Mouse (Mus musculus): ENCODE results near the gene Spaca4. TPM values are rescaled to one million over a fixed set of nuclear protein-coding genes. Genes with fewer than 3 reads are reported as not detected.

The Spaca4 gene
- total RNA-seq, 2 experiments from 2014 or later = not detected

DNA sequence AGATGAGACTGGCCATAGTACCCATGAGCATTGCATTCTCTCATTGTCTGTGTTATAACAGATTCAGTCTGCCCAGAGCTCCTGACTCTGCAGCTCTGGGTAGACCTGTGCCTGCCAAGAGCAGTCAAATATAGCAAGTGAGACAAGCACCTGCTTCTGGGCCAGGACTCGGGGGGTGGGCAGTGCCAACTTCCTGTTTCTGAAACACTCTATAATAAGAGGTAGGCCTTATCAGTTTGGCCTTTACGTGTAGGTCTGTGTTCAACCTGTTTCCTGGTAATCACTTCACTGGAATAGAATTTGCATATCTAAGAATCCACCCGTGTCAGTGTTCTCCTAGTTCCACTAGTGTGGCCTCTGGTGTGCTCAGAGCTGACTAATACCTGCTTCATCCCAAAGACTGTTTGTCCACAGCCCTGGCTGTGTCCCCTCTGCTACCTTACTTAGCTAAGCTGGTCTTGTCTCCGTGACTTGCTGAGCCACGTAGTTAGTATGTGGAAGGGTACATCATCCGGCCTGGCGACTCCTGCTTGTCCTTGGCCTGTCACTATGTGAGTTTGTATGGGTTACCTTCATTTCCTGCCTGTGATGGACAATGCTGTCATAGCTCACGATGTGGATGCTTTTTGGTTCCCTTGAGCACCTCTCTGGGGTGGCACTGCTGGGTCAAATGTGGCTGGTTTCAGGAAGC lies 44.4 kb downstream of the Spaca4 start:
- intact Hi-C loops (cut with DNase I) = loop anchor here (5.0 kb wide), 1 partner anchor 84 kb away; no protein-coding TSS in a partner anchor
- no peak for DNase-seq (ENCODE audit: low spot score in 2 of 2)

DNA sequence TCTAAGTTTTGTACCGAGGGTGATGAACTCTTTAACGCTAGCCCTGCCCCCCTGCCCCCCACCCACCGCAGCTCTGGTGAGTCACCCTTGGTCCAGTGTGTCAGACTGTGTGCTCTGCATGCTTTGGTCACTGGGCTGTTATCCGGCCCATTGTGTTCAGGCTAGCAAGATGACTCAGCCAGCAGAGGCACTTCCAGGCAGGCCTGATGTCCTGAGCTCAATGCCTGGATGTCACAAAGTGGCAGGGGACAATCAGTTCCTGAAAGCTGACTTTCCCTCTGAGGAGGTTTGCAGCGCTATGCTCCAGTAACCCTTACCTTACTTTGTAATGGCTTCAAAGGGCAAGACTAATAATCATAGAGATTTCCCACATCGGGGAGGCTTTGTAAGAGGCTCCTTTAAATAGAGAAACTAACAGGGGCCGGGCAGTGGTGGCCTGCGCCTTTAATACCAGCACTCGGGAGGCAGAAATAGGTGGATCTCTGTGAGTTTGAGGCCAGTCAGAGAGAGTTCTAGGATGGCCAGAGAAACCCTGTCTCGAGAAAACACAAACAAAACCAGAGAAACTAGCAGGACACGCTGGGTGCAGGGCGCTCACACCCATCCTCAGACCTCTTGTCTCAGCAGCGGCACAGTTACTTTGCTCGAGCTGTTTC lies 45.5 kb downstream of the Spaca4 start:
- intact Hi-C loops (cut with DNase I) = loop anchor here (5.0 kb wide), 1 partner anchor 83 kb away; no protein-coding TSS in a partner anchor
- DNase-seq (ENCODE audit: low spot score in 2 of 2) = no peak

DNA sequence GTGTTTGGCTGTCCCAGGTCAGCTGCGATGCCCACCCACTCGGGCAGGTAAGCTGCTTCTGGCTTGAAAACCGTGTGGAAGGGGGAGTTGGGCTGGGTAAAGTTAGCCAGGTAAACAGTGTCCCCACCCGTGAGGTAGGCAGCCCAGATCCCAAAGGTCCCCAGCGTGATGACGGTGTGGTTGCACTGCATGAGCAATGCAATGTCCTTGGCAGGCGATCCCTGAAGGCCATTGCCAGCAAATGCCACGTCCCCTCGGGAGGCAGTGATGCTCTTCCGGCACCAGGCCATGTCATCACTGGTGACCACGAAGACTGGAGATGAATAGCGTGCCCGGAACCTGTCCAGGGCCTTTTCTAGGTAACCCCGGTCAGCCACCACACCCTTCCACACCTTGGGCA lies 47.1 kb downstream of the Spaca4 start:
- intact Hi-C loops (cut with DNase I) = no loop called here
- DNase-seq (ENCODE audit: low spot score in 2 of 2) = no peak

DNA sequence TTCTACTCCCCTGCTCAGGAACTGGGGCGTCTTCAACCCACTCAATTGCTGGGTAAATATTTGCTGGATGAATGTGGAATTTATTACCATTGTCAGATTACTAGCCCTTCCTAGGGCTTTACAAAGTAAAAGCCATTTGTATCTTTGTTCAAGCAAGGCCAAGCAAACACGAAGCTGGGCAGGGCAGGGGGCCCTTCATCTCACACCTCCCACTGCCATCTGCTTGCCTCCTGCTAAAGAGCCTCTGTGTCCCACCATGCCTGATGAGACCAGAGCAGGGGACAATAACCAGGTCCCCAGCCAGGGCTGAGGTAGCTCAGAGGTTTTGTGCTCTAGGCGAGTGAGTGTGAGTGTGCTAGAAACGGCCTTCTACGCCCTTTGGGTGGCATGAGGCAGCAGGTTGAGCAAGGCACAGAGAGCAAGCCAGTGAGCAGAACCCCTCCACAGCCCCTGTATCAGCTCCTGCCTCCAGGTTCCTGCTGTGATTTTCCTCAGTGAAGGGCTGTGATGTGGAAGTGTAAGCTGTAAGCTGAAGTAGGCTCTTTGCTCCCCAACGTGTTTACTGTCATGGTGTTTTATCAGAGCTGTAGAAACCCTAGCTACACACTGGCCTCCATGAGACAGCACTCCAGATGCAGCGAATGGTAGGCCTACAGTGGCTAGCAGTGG lies 47.9 kb downstream of the Spaca4 start:
- no peak for DNase-seq (ENCODE audit: low spot score in 2 of 2)
- intact Hi-C loops (cut with DNase I) = no loop called here

Other genes starting within 250 kb of the Spaca4 start
- not detected for gene Tulp2, start 243.9 kb downstream of the Spaca4 start, total RNA-seq (2021)
- gene Gm45808, start 239.0 kb downstream of the Spaca4 start, total RNA-seq (2021) = 1 to 10 TPM in 1 of 2 experiments, under 1 TPM in 1; 0.88 to 1.7 TPM
- gene Dhdh, start 237.0 kb downstream of the Spaca4 start, total RNA-seq (2021) = 1 to 10 TPM; 2.8 to 2.9 TPM
- gene Nucb1, start 215.4 kb downstream of the Spaca4 start, total RNA-seq (2021) = 100 to 1,000 TPM; 109 to 110 TPM
- gene Ppp1r15a, start 199.5 kb downstream of the Spaca4 start, total RNA-seq (2021) = 10 to 100 TPM; 24.2 to 33.3 TPM
- 1 to 10 TPM; 1.0 to 2.4 TPM for gene Plekha4, start 199.5 kb downstream of the Spaca4 start, total RNA-seq (2021)
- gene Hsd17b14, start 170.9 kb downstream of the Spaca4 start, total RNA-seq (2021) = not detected
- 10 to 100 TPM; 22.6 to 25.2 TPM for gene Bcat2, start 155.7 kb downstream of the Spaca4 start, total RNA-seq (2021)
- not detected for gene Fgf21, start 110.3 kb downstream of the Spaca4 start, total RNA-seq (2021)
- not detected for gene Fut1, start 108.5 kb downstream of the Spaca4 start, total RNA-seq (2021)
- gene Izumo1, start 104.0 kb downstream of the Spaca4 start, total RNA-seq (2021) = under 1 TPM in 1 of 2 experiments, not detected in 1; 0.26 TPM
- 10 to 100 TPM; 11.2 to 11.3 TPM for gene Rasip1, start 98.3 kb downstream of the Spaca4 start, total RNA-seq (2021)
- 1 to 10 TPM; 2.2 to 2.6 TPM for gene Mamstr, start 85.8 kb downstream of the Spaca4 start, total RNA-seq (2021)
- gene Fut2, start 59.4 kb downstream of the Spaca4 start, total RNA-seq (2021) = under 1 TPM; 0.19 to 0.46 TPM
- gene Ntn5, start 41.8 kb downstream of the Spaca4 start, total RNA-seq (2021) = 1 to 10 TPM in 1 of 2 experiments, under 1 TPM in 1; 0.91 to 1.5 TPM
- gene Sec1, start 31.4 kb downstream of the Spaca4 start, total RNA-seq (2021) = under 1 TPM; 0.20 to 0.30 TPM
- 100 to 1,000 TPM; 168 to 172 TPM for gene Car11, start 26.0 kb downstream of the Spaca4 start, total RNA-seq (2021)
- 10 to 100 TPM; 68.7 to 83.5 TPM for gene Dbp, start 20.7 kb downstream of the Spaca4 start, total RNA-seq (2021)
- 100 to 1,000 TPM; 369 to 389 TPM for gene Rpl18, start 10.4 kb downstream of the Spaca4 start, total RNA-seq (2021)
- 10 to 100 TPM; 28.8 to 32.7 TPM for gene Sphk2, start 7.8 kb downstream of the Spaca4 start, total RNA-seq (2021)
- gene Fam83e, start 4.6 kb downstream of the Spaca4 start, total RNA-seq (2021) = under 1 TPM; 0.24 to 0.34 TPM
- gene Lmtk3, start 57.9 kb upstream of the Spaca4 start, total RNA-seq (2021) = 100 to 1,000 TPM; 261 to 275 TPM
- 10 to 100 TPM in 1 of 2 experiments, 1 to 10 TPM in 1; 10.0 to 13.0 TPM for gene Sult2b1, start 58.9 kb upstream of the Spaca4 start, total RNA-seq (2021)
- gene Cyth2, start 88.8 kb upstream of the Spaca4 start, total RNA-seq (2021) = 100 to 1,000 TPM; 227 to 229 TPM
- gene Kcnj14, start 99.0 kb upstream of the Spaca4 start, total RNA-seq (2021) = 1 to 10 TPM; 1.8 to 1.9 TPM
- gene Grwd1, start 105.1 kb upstream of the Spaca4 start, total RNA-seq (2021) = 10 to 100 TPM; 21.0 to 22.2 TPM
- 10 to 100 TPM; 87.1 to 98.6 TPM for gene Kdelr1, start 147.0 kb upstream of the Spaca4 start, total RNA-seq (2021)
- 10 to 100 TPM; 21.2 to 22.3 TPM for gene Grin2d, start 152.6 kb upstream of the Spaca4 start, total RNA-seq (2021)
- gene Syngr4, start 170.9 kb upstream of the Spaca4 start, total RNA-seq (2021) = under 1 TPM; 0.36 to 0.53 TPM
- gene Tmem143, start 171.1 kb upstream of the Spaca4 start, total RNA-seq (2021) = 10 to 100 TPM; 22.1 to 25.7 TPM
- gene Emp3, start 195.6 kb upstream of the Spaca4 start, total RNA-seq (2021) = 1 to 10 TPM; 5.3 to 5.6 TPM
- gene Ccdc114, start 198.3 kb upstream of the Spaca4 start, total RNA-seq (2021) = 1 to 10 TPM; 1.4 to 2.1 TPM